Mouse (Mus musculus) heart, postnatal 25 days (tissue): ENCODE results near the gene Acbd7. TPM values are rescaled to one million over a fixed set of nuclear protein-coding genes. Genes with fewer than 3 reads are reported as not detected.

Experiments used
- DNase-seq: peaks from one replicate; pipeline ENCODE4 v3.0.0; 2022; ENCODE audit warnings: low spot score
- intact Hi-C: fragments of 180-260 bp; cut with DNase I; formaldehyde crosslinking; loops from one replicate; pipeline ENCODE4 v1.15.1; 2025
- total RNA-seq, 2 experiments: library from RNA; stranded (reverse); gene quantifications; 2 replicates each; pipeline ENCODE4 v1.2.3; 2021

The Acbd7 gene
- under 1 TPM in 1 of 2 experiments, not detected in 1; 0.56 TPM for total RNA-seq

DNA sequence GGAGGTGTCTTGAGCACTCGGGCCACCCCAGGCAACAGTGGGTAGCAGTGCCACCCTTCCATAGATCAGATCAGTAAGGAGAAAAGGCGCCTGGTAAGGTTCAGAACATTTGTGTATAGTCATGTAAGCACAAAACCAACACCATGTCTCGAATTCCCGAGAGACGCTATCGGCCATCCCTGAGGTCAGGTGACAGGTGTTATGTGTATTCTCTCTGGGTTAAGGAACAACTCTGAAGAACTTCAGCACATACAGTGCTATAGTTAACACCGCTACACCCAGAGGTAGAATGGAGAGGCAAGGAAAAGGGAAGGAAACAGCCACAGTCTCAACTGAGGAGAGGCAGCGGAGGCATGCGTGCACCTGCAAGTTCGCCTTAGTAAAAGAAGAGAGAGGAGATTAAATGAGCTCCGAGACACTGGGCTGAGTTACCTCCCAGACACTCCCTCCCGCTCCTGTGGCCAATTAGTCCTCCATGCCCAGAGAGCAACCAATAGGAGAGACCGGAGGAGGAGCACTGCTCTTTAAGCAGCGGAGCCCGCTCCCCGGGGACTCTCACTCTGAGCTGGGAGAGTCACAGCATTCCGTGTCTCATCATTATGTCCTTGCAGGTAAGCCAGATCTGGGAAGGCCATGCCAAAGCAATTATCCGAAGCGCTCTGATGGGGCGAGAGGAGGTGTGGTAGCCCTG is at the start of gene Acbd7:
TSS of gene Acbd7 (plus strand) at position 558 of the 691 bp plus-strand sequence.
- no peak for DNase-seq

DNA sequence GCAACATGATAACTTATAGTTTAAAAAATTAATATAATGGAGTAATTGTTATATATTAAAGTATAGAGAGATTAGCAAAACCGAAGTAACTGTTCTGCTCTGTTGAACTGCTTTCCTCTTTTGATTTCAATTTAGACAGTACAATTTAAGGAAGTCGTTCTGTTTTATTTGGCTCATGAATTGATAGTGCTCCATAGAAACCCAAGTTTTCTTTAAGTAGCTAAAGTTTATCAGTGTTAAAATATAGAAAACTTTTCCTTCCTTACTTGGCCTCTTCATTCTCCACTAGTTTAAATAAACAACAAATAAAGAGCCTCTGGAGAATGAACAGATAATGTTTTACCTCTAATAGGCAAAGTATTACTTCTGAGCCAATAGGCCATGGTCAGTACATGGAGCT is 49.7 kb upstream of the Acbd7 start:
- no peak for DNase-seq
- intact Hi-C loops: no loop called here

More for the DNA sequence above, at the start of gene Acbd7:
- intact Hi-C loops: loop anchor here (10.0 kb wide), 1 partner anchor 179 kb away; the partner anchor contains the start of genes Cdnf, Gm45902 and Hspa14

DNA sequence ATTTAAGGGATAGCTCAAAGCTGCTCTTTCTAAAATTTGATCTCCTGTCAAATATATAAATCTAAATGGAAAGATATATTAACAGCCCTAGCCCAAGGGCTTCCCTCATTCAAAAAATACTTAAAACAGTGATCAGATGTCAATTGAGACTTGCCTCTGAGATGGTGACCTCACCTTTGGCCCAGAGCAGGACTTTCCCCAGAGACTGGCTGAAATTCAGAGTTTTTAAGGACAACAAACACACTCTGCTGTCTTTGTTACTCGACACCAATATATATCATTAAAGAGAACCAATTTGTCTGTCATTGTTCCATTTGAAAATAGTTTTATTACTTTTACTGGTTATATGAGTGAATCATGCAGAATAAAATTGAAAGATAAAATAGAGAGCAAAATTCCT is 46.4 kb upstream of the Acbd7 start:
- intact Hi-C loops: no loop called here

DNA sequence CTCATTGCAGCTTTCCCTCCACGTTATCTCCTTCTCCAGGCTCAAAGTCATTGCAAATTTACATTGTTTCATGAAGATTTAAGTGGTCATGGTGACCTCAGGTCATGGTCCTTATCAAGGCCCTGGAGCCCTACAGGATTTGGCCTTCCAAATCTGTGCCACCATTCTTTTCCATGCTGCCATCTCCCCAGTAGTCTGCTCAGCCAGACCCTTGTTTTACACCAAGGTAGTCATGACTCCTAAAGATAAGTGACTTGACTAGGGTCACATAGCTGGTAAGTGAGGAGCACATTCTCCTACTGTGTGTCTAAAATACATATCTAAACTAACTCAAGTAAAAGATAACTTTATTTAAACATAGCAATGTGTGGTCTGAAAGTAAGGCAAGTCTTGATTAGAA is 43.8 kb upstream of the Acbd7 start:
- intact Hi-C loops: no loop called here
- no peak for DNase-seq

More for the DNA sequence above, 46.4 kb upstream of the Acbd7 start:
- DNase-seq: no peak

DNA sequence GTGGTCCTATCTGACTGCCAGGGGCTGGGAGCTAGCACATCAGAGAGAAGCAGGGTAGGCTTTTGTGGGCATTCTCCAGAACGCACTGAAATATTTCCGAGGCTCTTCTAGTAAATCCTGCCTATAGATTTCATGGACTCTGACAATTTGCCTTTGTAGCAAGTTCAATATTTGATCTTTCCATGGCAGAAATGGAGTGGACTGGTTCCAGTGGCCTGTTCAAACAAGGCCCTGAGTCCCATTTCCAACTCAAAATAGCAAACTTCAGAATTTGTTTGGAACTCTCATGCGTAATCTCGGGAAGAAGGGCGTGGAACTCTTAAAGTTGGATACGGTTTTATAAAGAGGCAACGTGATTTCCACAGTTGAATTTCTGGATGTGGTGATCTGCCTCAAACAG is 40.1 kb upstream of the Acbd7 start:
- intact Hi-C loops: no loop called here

DNA sequence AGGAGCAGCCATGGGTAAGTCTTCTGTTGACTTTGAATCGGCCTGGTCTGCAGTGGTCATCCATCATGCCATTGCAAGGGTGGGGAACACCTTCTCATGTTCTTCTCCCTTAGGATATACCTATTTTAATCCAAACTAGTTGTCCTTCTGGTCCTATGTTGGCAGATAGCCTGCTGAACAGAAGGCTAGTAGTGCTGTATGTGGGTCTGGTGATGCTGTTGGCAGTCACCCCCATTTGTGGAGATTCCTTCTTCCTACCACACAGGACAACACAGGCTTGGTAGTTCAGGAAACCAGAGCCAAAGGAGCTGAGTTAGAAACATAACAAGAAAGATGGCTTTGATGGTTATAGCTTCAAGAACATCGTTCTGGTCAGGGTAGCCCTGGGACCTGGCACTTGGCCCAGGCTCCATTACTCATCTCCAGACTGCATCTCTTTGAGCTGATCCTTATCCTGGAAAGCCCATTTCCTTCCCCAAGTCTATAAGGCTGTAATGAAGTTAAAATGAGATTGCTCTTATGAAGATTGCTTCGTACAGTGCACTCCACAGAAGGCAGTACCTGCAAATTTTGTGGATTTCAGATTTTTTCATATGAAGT is 30.4 kb upstream of the Acbd7 start:
- intact Hi-C loops: no loop called here
- no peak for DNase-seq

More for the DNA sequence above, 40.1 kb upstream of the Acbd7 start:
- DNase-seq: no peak

DNA sequence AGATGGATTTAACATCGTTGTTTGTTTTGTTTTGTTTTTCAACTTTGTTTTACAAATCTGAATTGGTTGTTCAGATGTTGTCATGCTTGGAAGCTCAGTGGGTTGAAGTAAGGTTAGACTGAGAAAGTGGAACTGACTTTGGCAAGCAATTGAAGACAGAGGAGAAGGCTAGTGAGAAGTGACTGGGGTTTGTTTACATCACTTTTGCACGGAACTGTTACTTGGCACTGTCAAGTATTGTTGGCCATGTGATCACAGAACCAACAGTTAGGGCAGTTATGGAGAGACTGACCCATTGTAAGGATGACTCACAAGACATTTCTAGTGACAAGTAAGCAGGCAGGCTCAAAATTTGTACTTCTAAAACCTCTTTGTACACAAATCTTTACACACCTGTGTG is 12.8 kb upstream of the Acbd7 start:
- no peak for DNase-seq
- intact Hi-C loops: no loop called here

DNA sequence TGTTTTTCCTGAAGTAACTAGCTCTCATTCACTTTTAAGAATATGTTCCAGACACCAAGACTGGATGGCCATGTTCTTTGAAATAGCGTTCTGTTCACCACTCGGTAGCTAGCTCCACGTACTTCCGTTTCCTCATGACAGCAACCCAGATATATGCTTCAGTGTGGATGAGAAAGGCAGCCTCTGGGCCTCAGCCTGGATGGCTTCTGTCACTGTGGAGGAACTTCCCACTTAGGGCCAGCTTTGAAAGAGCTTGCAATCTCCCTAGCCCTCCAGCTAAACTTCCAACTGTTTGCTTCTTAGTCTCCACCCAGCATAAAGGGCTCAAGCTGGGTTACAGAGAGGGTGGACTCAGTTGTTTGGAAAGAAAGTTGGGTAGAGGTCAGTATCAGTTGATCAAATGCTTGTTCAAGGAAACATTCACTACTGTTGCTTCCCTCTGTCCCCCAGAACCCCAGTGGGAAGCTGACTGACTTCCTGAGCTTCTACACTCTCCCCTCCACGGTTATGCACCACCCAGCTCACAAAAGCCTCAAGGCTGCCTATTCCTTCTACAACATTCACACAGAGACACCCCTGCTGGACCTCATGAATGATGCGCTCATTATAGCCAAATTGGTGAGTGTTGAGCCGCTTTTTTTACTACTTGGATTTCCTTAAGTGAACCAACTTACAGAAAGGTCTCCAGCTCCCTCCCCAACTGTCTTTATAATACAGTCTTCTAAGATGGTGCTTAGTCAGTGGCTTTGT is 11.4 kb upstream of the Acbd7 start:
- intact Hi-C loops: loop anchor here (5.0 kb wide), 2 partner anchors 207 to 232 kb away; no protein-coding TSS in a partner anchor
- no peak for DNase-seq

DNA sequence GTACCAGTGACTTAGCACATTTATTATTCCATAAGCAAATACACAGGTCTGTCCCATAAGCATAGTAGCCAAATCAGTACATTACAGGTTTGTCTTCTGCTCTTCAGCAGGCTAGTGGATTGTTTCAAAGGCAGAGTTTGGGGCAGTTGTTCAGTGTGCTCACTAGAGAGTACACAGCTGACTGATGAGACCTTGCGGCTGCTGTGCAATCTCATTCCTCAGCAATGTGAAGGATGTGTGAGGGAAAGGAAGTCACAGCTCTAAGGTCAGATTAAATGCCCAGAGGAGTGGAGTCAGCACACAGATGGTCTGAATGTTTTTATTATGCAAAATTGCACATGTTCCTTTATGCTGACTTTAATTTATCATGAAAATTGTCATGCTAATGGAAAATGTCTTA is 9.4 kb upstream of the Acbd7 start:
- intact Hi-C loops: loop anchor here (5.0 kb wide), 2 partner anchors 209 to 234 kb away; no protein-coding TSS in a partner anchor
- no peak for DNase-seq

DNA sequence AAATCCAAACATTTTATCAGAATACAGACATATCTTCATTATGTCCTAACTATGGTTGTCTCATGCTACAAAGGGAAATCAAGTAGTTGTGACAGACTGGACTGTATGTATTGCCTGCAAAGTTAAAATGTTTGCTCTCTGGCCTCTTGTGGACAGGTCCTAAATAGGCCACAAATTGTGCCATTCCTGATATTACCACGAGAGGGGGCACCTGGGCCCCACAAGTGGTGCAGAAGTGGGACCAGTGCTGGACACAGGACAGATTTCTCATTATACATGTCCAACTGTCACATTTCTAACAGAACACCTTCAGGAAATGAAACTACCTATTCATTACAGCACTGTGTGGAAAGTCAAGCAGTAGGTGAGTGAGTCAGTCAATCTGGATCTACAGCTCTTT is 8.6 kb upstream of the Acbd7 start:
- intact Hi-C loops: loop anchor here (5.0 kb wide), 2 partner anchors 210 to 235 kb away; no protein-coding TSS in a partner anchor
- no peak for DNase-seq

DNA sequence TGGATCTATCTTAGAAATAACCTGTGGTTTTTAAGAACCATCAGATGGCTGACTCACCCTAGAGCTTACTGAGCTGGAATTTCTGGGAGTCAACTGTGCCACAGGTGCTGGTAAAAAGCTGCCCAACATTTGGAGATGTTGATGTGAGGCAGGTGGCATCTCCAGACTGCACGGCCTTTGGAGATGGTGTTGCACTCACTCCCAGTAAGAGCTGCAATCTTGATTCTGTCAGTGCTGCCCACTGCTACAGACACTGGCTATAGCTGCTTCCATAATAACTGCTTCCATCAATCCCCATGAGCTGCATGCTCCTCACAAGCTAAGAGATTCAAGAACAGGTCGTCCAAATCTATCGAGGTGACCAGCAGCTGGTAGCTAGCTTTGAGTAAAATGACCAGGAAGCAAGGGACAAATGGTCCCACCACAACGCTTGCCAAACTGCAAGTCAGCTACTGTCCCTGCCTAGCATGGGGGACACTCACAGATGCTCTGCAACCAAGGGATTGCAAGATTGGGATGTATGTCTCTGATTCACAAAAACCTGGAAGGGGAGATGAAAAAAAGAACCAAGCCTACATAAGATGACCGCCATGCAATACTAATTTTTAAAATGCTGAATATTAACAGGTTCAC is 4.8 kb upstream of the Acbd7 start:
- no peak for DNase-seq
- intact Hi-C loops: loop anchor here (5.0 to 10.0 kb wide), 2 partner anchors 86 to 184 kb away; partner anchors contain the start of genes Cdnf, Gm45902 and Hspa14

DNA sequence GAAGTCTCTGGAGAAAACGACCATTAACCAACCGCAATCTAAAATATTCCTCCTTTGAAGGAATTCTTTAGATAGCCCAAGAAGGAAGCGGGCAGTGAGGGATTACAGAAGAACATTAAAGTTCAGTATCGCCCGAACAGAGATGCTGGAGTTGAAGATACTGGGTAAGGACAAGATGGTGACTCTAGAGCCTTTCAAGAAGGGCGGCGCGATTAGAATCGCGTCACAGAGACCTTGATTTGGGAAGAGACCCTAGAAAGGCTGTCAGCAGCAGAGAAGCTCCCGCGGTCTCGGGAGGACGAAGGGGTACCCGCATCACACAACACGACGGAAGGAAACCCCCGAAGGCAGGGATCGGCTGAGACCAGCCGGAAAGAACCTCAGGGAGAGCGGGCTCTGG is 3.9 kb upstream of the Acbd7 start:
- intact Hi-C loops: loop anchor here (2.0 to 10.0 kb wide), 3 partner anchors 47 to 183 kb away; partner anchors contain the start of genes Cdnf, Gm45902, Hspa14 and Nmt2
- no peak for DNase-seq

DNA sequence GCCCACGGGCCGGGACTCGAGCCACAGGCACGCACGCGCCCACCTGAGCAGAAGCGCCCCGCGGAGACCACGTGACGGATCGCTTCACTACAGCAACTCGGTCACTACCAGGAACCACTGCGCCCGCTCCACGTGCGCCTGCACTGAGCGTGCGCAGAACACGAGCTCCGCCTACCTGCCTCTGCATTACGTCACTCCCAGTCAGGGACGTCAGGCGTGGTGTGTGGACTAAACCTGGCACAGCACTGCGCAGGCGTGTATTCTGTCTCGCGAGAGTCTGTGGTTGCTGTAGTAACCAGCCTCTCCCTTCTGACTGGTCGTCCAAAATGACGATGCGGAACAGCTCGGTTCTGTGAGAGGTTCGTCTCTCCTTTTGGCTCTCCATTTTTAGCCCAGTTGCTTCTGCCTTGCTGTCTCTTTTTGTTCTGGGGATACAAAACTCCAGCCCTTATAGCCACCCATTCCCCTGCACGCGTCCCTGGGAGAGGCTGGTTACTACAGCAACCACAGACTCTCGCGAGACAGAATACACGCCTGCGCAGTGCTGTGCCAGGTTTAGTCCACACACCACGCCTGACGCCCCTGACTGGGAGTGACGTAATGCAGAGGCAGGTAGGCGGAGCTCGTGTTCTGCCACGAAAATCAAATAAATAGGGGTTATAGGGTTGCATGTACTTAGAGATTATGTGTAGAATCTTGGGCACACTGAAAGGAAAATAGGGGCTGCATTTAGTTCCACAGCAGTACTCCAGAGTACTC is 3.3 kb upstream of the Acbd7 start, which contains the start of gene Rpp38:
TSS of gene Rpp38 (minus strand) at position 160 of the 759 bp plus-strand sequence.
- DNase-seq: peak; percentile 97
- intact Hi-C loops: loop anchor here (2.0 to 10.0 kb wide), 3 partner anchors 48 to 182 kb away; partner anchors contain the start of genes Cdnf, Gm45902, Hspa14 and Nmt2

DNA sequence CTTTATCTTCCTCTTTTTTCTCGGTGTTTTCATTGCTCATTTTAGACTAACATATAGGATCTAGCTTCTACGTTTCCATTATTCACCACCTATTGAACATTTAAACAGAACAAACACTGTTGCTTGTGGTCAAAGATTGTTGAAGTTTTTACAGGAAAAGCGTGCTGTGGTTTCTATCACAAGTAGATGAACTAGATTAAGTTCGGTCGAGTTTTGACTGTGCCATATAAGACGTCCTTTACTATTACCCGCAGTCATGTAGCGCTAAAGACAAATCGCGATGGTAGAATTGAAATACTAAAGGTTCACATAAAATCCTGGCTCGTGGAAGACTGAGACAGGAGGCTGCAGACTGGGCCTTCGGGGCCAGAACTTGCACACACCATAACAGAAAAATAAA is 2.2 kb upstream of the Acbd7 start:
- intact Hi-C loops: loop anchor here (2.0 to 10.0 kb wide), 3 partner anchors 49 to 181 kb away; partner anchors contain the start of genes Cdnf, Gm45902, Hspa14 and Nmt2
- DNase-seq: no peak

DNA sequence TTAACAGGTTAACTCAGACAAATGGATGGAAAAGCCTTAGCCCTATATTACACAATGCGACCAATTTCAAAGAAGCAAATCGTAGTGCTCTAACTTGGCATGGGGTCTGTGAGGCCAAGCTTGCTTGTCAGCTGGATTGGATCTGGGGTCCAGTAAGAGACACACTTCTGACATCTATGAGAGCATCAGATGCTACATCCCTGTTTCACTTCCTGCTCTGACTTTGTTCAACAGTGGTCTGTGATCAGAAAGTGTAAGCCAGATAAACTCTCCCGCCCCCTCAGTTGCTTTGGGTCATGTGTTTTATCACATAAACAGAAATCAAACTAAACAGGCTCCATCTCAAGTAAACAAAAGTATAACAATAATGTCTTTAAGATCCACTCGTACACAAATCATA is 12.5 kb downstream of the Acbd7 start:
- no peak for DNase-seq
- intact Hi-C loops: loop anchor here (5.0 to 10.0 kb wide), 3 partner anchors 64 to 456 kb away; no protein-coding TSS in a partner anchor

DNA sequence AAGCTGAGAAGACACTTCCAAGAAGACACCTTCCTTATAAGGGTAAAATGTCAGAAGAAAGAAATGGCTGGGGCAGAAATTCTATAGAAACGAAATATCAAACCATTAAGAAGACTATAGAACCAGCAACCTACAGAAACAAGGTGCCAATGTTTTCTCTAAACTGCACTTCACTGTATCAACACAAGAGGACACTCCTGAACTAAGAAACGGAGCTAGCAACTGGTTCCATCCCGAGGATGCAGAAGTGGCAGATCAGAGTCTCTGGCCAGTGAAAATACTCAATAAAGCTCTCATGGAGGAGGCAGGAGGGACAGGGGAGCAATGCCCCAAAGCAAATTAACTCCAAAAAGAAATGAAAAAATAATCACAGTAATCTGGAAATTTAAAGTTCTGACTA is 13.0 kb downstream of the Acbd7 start:
- intact Hi-C loops: loop anchor here (5.0 to 10.0 kb wide), 3 partner anchors 63 to 456 kb away; no protein-coding TSS in a partner anchor
- DNase-seq: no peak

DNA sequence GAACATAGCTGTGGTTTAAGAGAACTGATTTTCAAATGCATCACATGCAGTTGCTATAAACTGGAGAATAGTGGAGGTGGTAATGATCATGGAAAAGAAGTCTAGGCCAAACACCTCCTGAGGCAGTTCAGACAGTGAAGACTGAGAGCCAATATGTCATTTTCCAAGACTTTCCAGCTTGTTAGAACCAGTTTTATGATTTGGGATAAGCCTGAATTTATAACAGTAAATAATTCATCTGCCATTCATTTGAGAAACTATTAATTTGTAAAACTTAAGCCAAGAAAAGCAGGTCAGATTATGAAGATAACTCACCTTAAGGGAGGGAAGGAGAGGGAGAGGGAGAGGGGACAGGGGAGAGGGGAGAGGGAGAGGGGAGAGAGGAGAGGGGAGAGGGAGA is 17.2 kb downstream of the Acbd7 start:
- DNase-seq: no peak
- intact Hi-C loops: no loop called here

DNA sequence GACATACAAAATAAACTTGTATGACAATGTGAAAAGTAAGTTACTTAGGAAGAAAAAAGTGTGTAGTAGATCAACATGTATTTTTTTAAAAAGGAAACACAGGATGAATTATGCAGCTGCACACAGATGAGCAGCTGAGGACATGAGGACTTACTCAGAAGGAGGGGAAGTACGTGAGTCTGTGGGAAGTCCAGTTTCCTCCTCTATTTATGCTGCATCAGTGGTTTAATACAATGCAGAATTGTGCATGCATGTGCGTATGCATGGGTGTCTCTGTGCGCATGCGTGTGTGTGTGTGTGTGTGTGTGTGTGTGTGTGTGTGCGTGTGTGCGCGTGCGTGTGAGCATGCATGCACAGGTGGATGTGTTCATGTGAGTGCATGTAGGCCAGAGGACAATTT is 19.8 kb downstream of the Acbd7 start:
- intact Hi-C loops: no loop called here
- no peak for DNase-seq

DNA sequence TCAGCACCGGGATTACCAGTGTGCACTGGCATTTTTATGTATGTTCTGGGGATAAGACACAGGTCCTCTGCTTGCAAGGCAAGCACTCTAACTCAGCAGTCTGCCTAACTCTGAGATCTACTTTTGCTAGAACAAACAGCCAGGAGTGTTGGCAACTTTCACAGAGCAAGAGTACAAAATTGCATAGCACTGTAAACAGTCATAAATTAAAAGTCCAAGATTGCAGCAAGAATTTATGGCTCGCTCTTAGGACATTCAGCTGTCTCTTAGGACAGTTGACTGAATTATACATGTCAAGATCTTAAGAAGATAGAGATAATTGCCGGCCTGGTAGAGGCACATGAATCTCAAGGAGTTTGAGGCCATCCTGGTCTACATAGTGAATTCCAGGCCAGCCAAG is 20.3 kb downstream of the Acbd7 start:
- no peak for DNase-seq
- intact Hi-C loops: no loop called here
